Mouse (Mus musculus): Measurements from ENCODE around the gene Rnf103. TPM values are rescaled to one million over a fixed set of nuclear protein-coding genes. Genes with fewer than 3 reads are reported as not detected.

Rnf103 gene
- polyA plus RNA-seq, 1 experiment: 4.1 TPM

GRCm38 (mm10) chr6:71555507-71555951 lies 61.8 kb downstream of the Rnf103 start:
- H3K27ac ChIP-seq (ENCODE audit: control insufficient read depth, insufficient read depth, low read depth, low read length): no peak overlapping the region
- H3K36me3 ChIP-seq (ENCODE audit: control insufficient read depth, insufficient read depth, low read length): no peaks in the 10 kb centered on the region
- H3K27me3 ChIP-seq (ENCODE audit: control insufficient read depth, insufficient read depth, low read length): no peaks in the 10 kb centered on the region
- no peak overlapping the region for H3K4me3 ChIP-seq (ENCODE audit: control insufficient read depth, low read depth, low read length)
- no peaks in the 10 kb centered on the region for H3K4me1 ChIP-seq (ENCODE audit: control insufficient read depth, insufficient read depth, low read length)
- TF ChIP-seq CTCF (IDR thresholded peaks at IDR 0.05; ENCODE audit: control insufficient read depth, insufficient read depth, insufficient replicate concordance, low read depth, low read length): no peak
- TF ChIP-seq POLR2A (IDR thresholded peaks at IDR 0.05; ENCODE audit: control insufficient read depth, low read depth, low read length): no peak

GRCm38 (mm10) chr6:71556826-71557225 lies 63.1 kb downstream of the Rnf103 start:
- Histone ChIP-seq H3K4me1 (ENCODE audit: control insufficient read depth, insufficient read depth, low read length) (no peaks in the 10 kb centered on the region), H3K36me3 (ENCODE audit: control insufficient read depth, insufficient read depth, low read length) (no peaks in the 10 kb centered on the region), H3K4me3 (ENCODE audit: control insufficient read depth, low read depth, low read length) (no peak overlapping the region), H3K27me3 (ENCODE audit: control insufficient read depth, insufficient read depth, low read length) (no peaks in the 10 kb centered on the region), H3K27ac (ENCODE audit: control insufficient read depth, insufficient read depth, low read depth, low read length) (no peak overlapping the region)
- TF ChIP-seq POLR2A (IDR thresholded peaks at IDR 0.05; ENCODE audit: control insufficient read depth, low read depth, low read length) (no peak), CTCF (IDR thresholded peaks at IDR 0.05; ENCODE audit: control insufficient read depth, insufficient read depth, insufficient replicate concordance, low read depth, low read length) (no peak)

Other genes starting within 250 kb of the Rnf103 start
- gene Krcc1, start 222.2 kb upstream of the Rnf103 start, polyA plus RNA-seq (2012; rRNA removed): 20.5 and 24.4 TPM in 2 replicates
- gene Smyd1, start 171.7 kb upstream of the Rnf103 start, polyA plus RNA-seq (2012; rRNA removed): 4.9 and 5.4 TPM in 2 replicates
- 2.0 TPM in 2 replicates for gene Cd8b1, start 171.1 kb upstream of the Rnf103 start, polyA plus RNA-seq (2012; rRNA removed)
- gene Cd8a, start 120.5 kb upstream of the Rnf103 start, polyA plus RNA-seq (2012; rRNA removed): 0.02 TPM in 1 of 2 replicates, not detected in the other
- 8.9 and 11.0 TPM in 2 replicates for gene Rmnd5a, start 53.3 kb upstream of the Rnf103 start, polyA plus RNA-seq (2012; rRNA removed)
- 20.7 and 25.0 TPM in 2 replicates for gene Chmp3, start 49.9 kb downstream of the Rnf103 start, polyA plus RNA-seq (2012; rRNA removed)
- gene Kdm3a, start 139.1 kb downstream of the Rnf103 start, polyA plus RNA-seq (2012; rRNA removed): 42.3 and 50.9 TPM in 2 replicates
- gene Reep1, start 213.7 kb downstream of the Rnf103 start, polyA plus RNA-seq (2012; rRNA removed): 21.1 and 34.3 TPM in 2 replicates

Measured in testis, adult 2 months (tissue).